Mouse (Mus musculus) megakaryocyte, embryonic 14.5 days (primary cell): ENCODE data around the gene Ifit2.

Source experiments
- FLI1 ChIP-seq: IDR thresholded peaks from 2 replicates; pipeline ENCODE4 v1.6.1; 2012; ENCODE audit warnings: low read length, inconsistent platforms, mixed read lengths
- GATA1 ChIP-seq: IDR thresholded peaks from 3 replicates; pipeline ENCODE4 v1.6.1; 2012; ENCODE audit warnings: mixed read lengths, low read length, inconsistent platforms, borderline replicate concordance

DNA sequence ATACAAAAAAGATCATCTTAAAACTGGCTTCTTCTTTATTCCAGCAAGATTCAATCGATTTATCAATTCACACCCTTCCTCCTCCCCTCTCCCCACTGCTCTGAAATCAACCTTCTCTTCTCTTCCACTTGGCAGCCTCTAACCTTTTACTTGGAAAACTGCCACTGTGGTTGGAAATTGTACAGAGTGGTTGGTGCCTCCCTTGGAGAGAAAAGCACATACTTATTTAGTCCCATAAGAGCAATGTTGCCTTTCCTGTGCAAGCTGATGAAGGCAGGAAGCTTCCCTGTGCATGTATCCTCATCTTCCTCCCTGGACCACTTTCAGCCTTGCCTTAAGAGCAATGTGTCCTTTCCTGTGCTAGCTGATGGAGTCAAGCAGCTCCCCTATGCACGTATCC, 47.8 kb downstream of the Ifit2 start:
- TF ChIP-seq GATA1 = no peak
- no peak for TF ChIP-seq FLI1
